Mouse (Mus musculus) brain, embryonic 14.5 days (tissue): ENCODE measurements around the gene Gjd3.

Source experiments
- CTCF ChIP-seq: fragments of 200-500 bp; IDR thresholded peaks from 2 replicates; pipeline ENCODE4 v1.5.1; 2012; ENCODE audit warnings: inconsistent platforms, mild to moderate bottlenecking, moderate library complexity, borderline replicate concordance; ENCODE audit not compliant: insufficient read depth, insufficient read length; ENCODE audit errors: extremely low read depth
- POLR2A ChIP-seq: fragments of 200-500 bp; IDR thresholded peaks from 2 replicates; pipeline ENCODE4 v1.6.1; 2012; ENCODE audit warnings: mild to moderate bottlenecking, inconsistent platforms, borderline replicate concordance; ENCODE audit not compliant: poor library complexity, insufficient read depth, insufficient read length, severe bottlenecking; ENCODE audit errors: extremely low read depth

DNA sequence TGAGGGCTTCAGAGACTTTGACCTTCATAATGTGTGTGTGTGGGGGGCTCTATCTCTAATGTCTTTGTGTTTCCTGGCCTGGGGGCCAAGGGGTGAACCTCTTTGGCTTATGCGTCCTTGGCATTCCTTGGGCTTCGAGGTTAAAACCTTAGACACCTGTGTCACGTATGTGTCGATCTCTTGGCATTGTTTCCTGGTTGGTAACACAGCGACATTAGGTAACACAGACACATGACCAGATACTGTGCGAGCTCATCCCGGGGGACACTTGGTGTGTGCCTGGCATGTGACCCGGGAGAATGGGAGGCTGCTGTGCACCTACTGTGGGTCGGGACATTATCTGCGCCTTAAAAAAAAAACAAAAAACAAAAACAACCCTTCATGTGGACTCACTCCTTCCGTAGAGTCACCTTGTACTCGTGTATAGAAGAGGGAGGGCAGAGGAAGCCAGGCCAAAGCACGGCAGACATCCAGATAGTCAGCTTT is 28.9 kb downstream of the Gjd3 start:
- no peak for TF ChIP-seq CTCF
- TF ChIP-seq POLR2A: no peak
